Mouse (Mus musculus) stomach, postnatal 0 days (tissue): ENCODE data around the gene Urb1.
"Not testable (repeated sequence)": the region's sequence is repeated elsewhere in the genome, so short reads cannot be mapped to it uniquely, and the experiment has no call there.

Source experiments
- CTCF ChIP-seq: IDR thresholded peaks from 2 replicates; pipeline ENCODE4 v1.5.1; 2016; ENCODE audit warnings: antibody characterized with exemption, low read depth, mild to moderate bottlenecking, moderate library complexity
- EP300 ChIP-seq: optimal IDR thresholded peaks from 2 replicates; pipeline ENCODE3; 2016; ENCODE audit warnings: antibody characterized with exemption

- not testable (repeated sequence) for TF ChIP-seq CTCF, EP300
Measured at GRCm38 (mm10) chr16:90823986-90824385, 13.8 kb upstream of the Urb1 start.
